Mouse (Mus musculus) bone marrow, adult 2 months (tissue): ENCODE measurements around the gene Fbxl12.

ENCODE experiments used
- CTCF ChIP-seq: fragments of 200-500 bp; IDR thresholded peaks from 2 replicates; pipeline ENCODE4 v1.5.1; 2011; ENCODE audit warnings: low read length, control low read depth; ENCODE audit not compliant: control insufficient read depth, insufficient read depth
- POLR2A ChIP-seq: fragments of 200-500 bp; IDR thresholded peaks from 2 replicates; pipeline ENCODE4 v1.6.1; 2011; ENCODE audit warnings: low read depth, mild to moderate bottlenecking, control low read depth, low read length, borderline replicate concordance; ENCODE audit not compliant: control insufficient read depth

- no peak for TF ChIP-seq CTCF
- TF ChIP-seq POLR2A, result no peak
Observed at GRCm38 (mm10) chr9:20576591-20576990, 68.0 kb downstream of the Fbxl12 start.
